Mouse (Mus musculus) cortical plate, adult 2 months (tissue): ENCODE results near the gene Tstd2. TPM values are rescaled to one million over a fixed set of nuclear protein-coding genes. Genes with fewer than 3 reads are reported as not detected.

Experiments used
- H3K27ac ChIP-seq: fragments of 200-500 bp; 2 replicates; pipeline ENCODE4 v1.5.1; 2012; ENCODE audit warnings: low read length, control low read depth, inconsistent platforms; ENCODE audit not compliant: insufficient read depth
- H3K4me1 ChIP-seq: fragments of 200-500 bp; 2 replicates; pipeline ENCODE4 v1.6.1; 2011; ENCODE audit warnings: low read length; ENCODE audit not compliant: control insufficient read depth, insufficient read depth
- H3K4me3 ChIP-seq: fragments of 200-500 bp; 2 replicates; pipeline ENCODE4 v1.5.1; 2011; ENCODE audit warnings: mild to moderate bottlenecking, low read length, control low read depth; ENCODE audit not compliant: insufficient read depth
- CTCF ChIP-seq: fragments of 200-500 bp; IDR thresholded peaks from 2 replicates; pipeline ENCODE4 v1.5.1; 2011; ENCODE audit warnings: mild to moderate bottlenecking, control low read depth, low read length; ENCODE audit not compliant: insufficient read depth; ENCODE audit errors: extremely low read depth
- POLR2A ChIP-seq: fragments of 200-500 bp; IDR thresholded peaks from 2 replicates; pipeline ENCODE4 v1.6.1; 2011; ENCODE audit warnings: mild to moderate bottlenecking, low read length, control low read depth; ENCODE audit not compliant: insufficient read depth; ENCODE audit errors: extremely low read depth
- polyA plus RNA-seq: library from polyadenylated mRNA; depleted of rRNA; stranded (reverse); fragments of >200 nt; gene quantifications from 2 replicates; pipeline ENCODE4 v1.2.3, GENCODE M21; 2012

Tstd2 gene
- polyA plus RNA-seq, 1 experiment, result 14.7 TPM

DNA sequence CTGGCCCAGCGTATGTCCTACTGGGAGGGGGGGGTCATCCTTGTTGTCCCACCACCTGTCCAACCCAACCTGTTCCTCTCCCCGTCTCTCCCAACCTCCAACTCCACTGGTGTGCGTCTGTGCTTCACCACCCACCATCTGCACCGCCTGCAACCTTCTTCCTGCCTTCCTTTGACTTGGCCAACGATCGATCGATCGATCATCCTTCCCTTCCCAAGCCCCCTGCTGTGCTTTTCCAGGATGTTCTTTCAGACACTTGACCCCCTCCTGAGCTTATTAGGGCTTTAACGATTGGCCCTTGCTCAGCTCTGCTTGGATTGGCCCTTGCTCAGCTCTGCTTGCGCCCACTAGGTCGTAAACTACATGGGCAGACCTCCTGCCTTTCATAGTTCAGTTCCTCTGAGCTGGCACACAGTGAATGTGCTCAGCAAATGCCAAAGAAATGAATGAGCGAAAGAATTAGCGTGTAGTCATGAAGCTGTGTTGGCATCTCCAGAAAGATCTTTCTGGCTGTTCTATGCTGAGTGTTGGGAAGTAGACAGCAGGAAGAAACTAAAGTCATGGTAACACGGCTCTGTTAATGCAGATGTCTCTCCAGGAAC is 48.9 kb downstream of the Tstd2 start:
- TF ChIP-seq POLR2A (no peak), CTCF (no peak)
- Histone ChIP-seq H3K27ac (no peak overlapping the region), H3K4me1 (peaks cover 22% of the 10 kb centered on the region), H3K4me3 (no peak overlapping the region)

DNA sequence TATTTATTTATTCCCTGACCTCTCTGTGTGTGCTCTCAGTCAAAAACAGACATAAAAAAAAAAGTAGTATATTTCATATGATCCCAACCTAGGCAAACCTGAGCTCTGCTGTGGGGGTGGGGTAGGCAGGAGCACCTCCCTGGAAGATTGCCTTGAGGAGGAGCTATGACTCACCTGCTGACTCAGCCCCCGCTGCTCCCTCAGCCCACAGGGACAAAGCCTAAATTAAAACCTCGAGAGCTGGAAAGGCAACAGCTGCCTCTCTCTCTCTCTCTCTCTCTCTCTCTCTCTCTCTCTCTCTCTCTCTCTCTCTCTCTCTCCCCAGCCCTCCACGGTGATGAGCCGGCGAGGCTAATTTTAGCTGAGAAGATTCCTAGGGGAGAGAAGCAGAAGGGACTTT is 50.6 kb downstream of the Tstd2 start:
- TF ChIP-seq POLR2A (no peak), CTCF (no peak)
- no peak overlapping the region for H3K4me3 ChIP-seq
- H3K27ac ChIP-seq, result peak overlapping the region; percentile 97
- peaks cover 28% of the 10 kb centered on the region for H3K4me1 ChIP-seq

DNA sequence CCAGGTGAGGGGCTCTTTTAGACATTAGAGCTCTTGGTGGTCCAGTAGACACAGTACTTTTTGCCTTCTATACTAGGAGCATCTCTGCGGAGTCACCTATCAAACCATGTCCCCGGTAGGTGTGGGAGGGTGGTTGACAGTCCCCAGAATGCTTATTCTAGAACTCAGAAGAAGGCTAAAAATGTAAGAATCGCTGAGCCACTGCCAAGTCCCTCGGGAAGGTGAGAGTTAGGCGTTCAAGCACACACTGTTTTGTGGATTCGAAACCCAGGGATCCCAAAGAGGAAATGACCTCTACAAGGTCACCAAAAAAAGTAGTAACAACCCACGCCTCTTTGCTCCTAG is 51.1 kb downstream of the Tstd2 start:
- peaks cover 28% of the 10 kb centered on the region for H3K4me1 ChIP-seq
- peak overlapping the region; percentile 97 for H3K27ac ChIP-seq
- TF ChIP-seq CTCF (no peak), POLR2A (no peak)
- H3K4me3 ChIP-seq, result no peak overlapping the region

DNA sequence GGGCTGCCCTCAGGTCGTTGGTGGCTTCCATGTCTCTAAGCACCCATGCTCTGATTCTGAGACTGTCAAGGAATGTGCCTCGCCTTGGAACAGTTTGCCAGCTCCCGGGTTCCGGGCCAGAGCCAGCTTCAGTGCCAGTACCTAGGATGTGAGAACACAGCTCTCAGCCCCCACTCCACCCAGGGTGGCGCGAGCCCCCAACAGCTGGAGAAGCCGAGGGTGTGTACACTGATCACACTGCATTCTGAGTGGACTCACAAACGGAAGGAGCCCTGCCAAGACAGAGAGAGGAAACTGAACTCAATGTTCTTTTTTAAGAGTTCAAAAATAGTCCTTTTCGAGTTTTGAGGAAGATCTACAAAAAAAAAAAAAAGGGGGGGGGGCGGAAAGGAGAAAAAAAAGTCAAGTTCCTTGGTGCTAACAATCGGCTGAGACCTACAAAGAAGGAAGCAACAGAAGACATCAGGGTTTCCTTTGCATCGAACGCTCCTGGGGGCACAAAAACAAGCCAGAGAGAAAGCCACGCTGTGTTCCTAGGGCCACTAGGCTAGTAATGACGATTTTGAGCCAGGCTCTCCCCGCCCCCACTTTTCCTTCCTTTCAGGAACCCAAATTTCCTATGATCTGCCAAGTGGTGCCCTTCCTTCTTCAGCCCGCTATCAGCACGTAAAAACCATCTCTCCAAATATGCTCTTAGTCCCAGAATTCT is 51.6 kb downstream of the Tstd2 start:
- peak overlapping the region; percentile 97 for H3K27ac ChIP-seq
- H3K4me3 ChIP-seq, result no peak overlapping the region
- TF ChIP-seq POLR2A (no peak), CTCF (no peak)

DNA sequence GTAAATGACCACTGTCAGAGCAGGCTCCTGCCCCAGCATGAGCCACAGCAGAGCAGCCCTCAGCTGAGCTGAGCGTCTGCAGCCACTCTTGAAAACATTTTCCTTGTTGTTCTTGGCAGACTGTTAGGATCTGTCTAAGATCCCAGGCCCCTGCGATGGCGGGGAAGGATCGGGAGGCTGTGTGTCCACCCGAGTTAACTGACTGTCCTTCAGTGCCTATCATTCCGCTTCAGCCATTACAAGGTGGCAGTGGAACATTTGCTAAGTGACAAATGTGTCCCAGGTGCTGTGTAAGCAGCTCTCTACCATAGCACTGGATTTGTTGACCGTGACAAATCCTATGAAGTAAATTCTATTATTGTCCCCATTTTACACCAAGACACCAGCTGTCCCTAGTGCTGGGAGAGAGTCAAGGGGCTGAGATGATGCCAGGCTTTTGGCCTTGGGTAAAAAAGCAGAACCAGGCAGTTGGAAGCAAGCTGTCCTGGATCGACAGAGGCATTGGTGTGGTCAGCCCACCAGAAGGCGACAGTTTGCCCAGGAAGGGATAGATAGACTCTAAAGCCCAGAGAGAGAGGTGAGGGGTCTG is 53.2 kb downstream of the Tstd2 start:
- Histone ChIP-seq H3K4me3 (no peak overlapping the region), H3K27ac (peak overlapping the region; percentile 74), H3K4me1 (peaks cover 28% of the 10 kb centered on the region)
- no peak for TF ChIP-seq CTCF
- no peak for TF ChIP-seq POLR2A

More for the DNA sequence above, 51.6 kb downstream of the Tstd2 start:
- H3K4me1 ChIP-seq, result peaks cover 28% of the 10 kb centered on the region

DNA sequence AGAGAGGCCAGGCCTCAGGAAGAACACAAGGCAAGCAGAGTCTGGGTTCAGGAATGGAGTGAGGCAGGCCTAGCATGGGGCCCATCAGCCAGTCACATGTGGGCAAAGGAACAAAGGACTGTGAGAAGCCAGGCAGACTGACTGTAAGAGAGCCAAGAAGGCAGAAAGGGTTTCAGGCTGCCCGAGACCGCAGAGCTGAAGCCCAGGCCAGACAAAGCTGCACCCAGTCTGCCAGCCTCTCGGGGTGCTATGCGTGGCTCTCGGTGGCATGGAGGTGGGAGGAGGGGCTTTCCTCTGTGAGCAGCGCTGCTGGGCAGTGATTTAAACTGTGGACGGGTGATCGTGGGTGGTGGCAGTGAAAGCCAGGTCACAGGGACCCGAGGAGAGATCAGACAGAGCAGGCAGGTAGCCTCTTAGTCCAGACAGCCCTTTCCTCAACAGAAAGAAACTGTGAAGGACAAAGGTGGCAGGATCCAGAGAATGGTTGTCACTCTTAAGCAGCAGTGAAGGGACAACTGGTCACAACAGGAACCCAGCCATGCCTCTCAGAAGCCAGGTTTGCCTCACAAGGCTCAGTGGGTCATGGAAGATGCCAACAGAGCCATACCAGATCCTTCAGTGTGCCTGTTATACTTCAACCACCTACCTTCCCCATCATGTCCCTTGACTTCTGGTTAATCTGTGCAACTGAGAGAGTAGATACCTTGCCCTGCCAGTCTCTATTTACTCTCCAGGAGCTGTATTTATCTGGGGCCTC is 53.9 kb downstream of the Tstd2 start:
- Histone ChIP-seq H3K27ac (peak overlapping the region; percentile 74; the same call in 1 of the 2 replicates), H3K4me1 (peaks cover 25% of the 10 kb centered on the region), H3K4me3 (no peak overlapping the region)
- no peak for TF ChIP-seq POLR2A
- no peak for TF ChIP-seq CTCF

DNA sequence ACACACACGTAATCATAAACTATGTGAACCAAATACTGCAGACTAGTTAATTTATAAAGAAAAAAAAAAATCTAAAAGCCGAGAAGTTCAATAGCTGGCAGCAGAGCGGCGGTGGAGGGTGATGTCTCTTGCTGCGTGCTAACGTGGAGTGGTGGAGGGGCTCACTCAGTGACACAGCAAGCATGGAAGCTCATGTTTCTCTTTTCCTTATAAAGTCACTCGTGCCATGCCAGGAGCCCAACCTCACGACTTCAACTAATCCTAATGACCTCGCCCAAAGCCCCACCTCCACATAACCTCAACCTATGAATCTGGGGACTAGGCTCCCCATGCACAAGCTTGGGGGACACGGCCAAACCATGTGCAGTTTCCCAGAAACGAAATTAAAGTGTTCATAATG is 55.9 kb downstream of the Tstd2 start:
- Histone ChIP-seq H3K27ac (no peak overlapping the region), H3K4me1 (peaks cover 18% of the 10 kb centered on the region), H3K4me3 (no peak overlapping the region)
- TF ChIP-seq POLR2A, result no peak
- no peak for TF ChIP-seq CTCF

DNA sequence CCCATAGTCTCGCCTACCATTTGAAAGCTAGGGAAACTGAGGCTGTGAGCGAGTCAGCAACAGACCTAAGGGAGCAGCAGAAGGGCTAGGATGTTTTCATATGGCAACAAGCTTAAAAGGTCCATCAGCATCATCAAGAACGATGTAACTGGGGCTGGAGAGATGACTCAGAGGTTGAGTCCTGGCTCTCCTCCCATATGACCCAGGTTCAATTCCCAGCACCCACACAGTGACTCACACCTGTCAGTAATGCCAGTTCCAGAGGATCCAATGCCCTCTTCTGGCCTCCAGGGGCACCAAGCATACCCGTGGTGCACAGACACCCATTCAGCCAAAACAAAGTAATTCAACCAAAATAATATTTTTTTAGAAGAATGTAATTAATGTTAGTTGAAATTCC is 58.2 kb downstream of the Tstd2 start:
- no peak overlapping the region for H3K4me3 ChIP-seq
- TF ChIP-seq CTCF (no peak), POLR2A (no peak)
- no peak overlapping the region for H3K27ac ChIP-seq

DNA sequence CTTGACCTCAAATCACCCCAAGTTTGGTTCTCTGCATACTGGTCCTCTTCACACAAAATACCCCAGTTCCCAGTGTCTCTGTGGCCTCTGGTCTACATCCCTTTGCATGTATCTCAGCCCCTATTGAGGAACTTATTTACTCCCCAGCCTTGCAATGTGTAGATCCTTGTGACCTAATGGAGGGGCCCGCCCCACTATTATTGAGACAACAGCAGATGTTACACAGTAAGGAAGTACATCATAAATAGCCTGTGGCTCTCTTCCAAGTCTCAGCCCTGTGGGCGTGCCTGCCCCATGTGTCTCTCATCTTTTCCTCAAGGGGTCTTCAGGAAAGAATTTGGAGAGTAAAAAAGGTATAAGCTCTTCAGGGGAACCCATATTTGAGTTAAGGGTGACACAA is 61.6 kb downstream of the Tstd2 start:
- Histone ChIP-seq H3K4me3 (no peak overlapping the region), H3K4me1 (peaks cover 2% of the 10 kb centered on the region; the same call in 1 of the 2 replicates), H3K27ac (no peak overlapping the region)
- TF ChIP-seq POLR2A (no peak), CTCF (no peak)

More for the DNA sequence above, 58.2 kb downstream of the Tstd2 start:
- peaks cover 8% of the 10 kb centered on the region for H3K4me1 ChIP-seq

DNA sequence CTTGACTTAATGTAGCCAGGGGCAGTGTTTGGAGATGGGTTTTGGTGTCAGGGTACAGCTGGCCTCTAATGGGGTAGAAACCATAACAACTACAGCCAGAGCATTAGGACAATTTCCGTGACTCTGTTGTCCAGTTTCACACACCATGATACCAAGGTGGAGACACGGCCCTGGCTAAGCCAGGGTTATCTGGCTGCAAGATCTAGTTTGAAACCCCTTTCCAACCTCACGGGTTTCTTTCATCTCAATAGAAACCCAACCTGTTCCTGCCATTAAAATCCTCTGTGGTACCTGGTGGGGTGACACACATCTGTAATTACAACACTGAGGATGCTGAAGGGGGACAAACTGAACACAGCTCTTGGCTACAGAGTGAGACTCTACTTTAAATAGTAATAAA is 62.8 kb downstream of the Tstd2 start:
- Histone ChIP-seq H3K4me1 (peaks cover 2% of the 10 kb centered on the region; the same call in 1 of the 2 replicates), H3K4me3 (no peak overlapping the region), H3K27ac (no peak overlapping the region)
- TF ChIP-seq POLR2A (no peak), CTCF (no peak)
